Mouse (Mus musculus) forebrain, postnatal 0 days (tissue): ENCODE results near the gene Spib. TPM values are rescaled to one million over a fixed set of nuclear protein-coding genes. Genes with fewer than 3 reads are reported as not detected.

ENCODE experiments used
- ATAC-seq: fragments of 200-750 bp; cut with Nextera tagmentation; 2 replicates; pipeline ENCODE4 v1.8.0; 2017; ENCODE audit warnings: mild to moderate bottlenecking, moderate library complexity
- DNase-seq: peaks from one replicate; pipeline ENCODE4 v3.0.0-alpha.2; 2015
- H3K27ac ChIP-seq: fragments of 300-500 bp; sonication (generic); 2 replicates; pipeline ENCODE4 v1.5.1; 2014; ENCODE audit warnings: low read depth, mild to moderate bottlenecking, antibody characterized with exemption, low read length, moderate library complexity, mixed read lengths
- H3K27me3 ChIP-seq: fragments of 300-500 bp; sonication (generic); 2 replicates; pipeline ENCODE4 v1.6.1; 2014; ENCODE audit warnings: mild to moderate bottlenecking, low read length, mixed read lengths; ENCODE audit not compliant: insufficient read depth
- H3K36me3 ChIP-seq: fragments of 300-500 bp; sonication (generic); 2 replicates; pipeline ENCODE4 v1.6.1; 2014; ENCODE audit warnings: mild to moderate bottlenecking, moderate library complexity; ENCODE audit not compliant: insufficient read depth
- H3K4me1 ChIP-seq: fragments of 300-500 bp; sonication (generic); 2 replicates; pipeline ENCODE4 v1.6.1; 2014; ENCODE audit warnings: antibody characterized with exemption; ENCODE audit not compliant: insufficient read depth
- H3K4me2 ChIP-seq: fragments of 300-500 bp; sonication (generic); 2 replicates; pipeline ENCODE4 v1.6.1; 2014; ENCODE audit warnings: low read depth, mild to moderate bottlenecking, moderate library complexity
- H3K4me3 ChIP-seq: fragments of 300-500 bp; sonication (generic); 2 replicates; pipeline ENCODE4 v1.5.1; 2014; ENCODE audit warnings: low read depth, low read length, mixed read lengths
- H3K9ac ChIP-seq: fragments of 300-500 bp; sonication (generic); 2 replicates; pipeline ENCODE4 v1.6.1; 2014; ENCODE audit warnings: mild to moderate bottlenecking
- H3K9me3 ChIP-seq: fragments of 300-500 bp; sonication (generic); 2 replicates; pipeline ENCODE4 v1.6.1; 2016; ENCODE audit warnings: low read length
- CTCF ChIP-seq: sonication (generic); IDR thresholded peaks from 2 replicates; pipeline ENCODE4 v1.5.1; 2016; ENCODE audit warnings: antibody characterized with exemption, control low read depth, low read depth
- WGBS: fragments of 180-500 bp; shearing (Covaris S2); extraction: QIAGEN DNeasy Blood & Tissue Kit; methylation state at CpG from one replicate; pipeline ENCODE4 v1.1.7; 2014; 5-methylcytosine and 5-hydroxymethylcytosine counted together
- polyA plus RNA-seq: library from polyadenylated mRNA; unstranded; fragments of >200 nt; fragmentation: Nextera tagmentation; extraction: Ambion mirVana; gene quantifications from 2 replicates; pipeline ENCODE4 v1.2.1, GENCODE M21; 2015
- total RNA-seq: library from RNA; depleted of rRNA; stranded (reverse); fragments of >200 nt; gene quantifications from 2 replicates; pipeline ENCODE4 v1.2.3, GENCODE M21; 2014

Spib gene
- total and polyA plus RNA-seq, 2 experiments from 2014 or later, result 0.05 TPM; not detected in 1

DNA sequence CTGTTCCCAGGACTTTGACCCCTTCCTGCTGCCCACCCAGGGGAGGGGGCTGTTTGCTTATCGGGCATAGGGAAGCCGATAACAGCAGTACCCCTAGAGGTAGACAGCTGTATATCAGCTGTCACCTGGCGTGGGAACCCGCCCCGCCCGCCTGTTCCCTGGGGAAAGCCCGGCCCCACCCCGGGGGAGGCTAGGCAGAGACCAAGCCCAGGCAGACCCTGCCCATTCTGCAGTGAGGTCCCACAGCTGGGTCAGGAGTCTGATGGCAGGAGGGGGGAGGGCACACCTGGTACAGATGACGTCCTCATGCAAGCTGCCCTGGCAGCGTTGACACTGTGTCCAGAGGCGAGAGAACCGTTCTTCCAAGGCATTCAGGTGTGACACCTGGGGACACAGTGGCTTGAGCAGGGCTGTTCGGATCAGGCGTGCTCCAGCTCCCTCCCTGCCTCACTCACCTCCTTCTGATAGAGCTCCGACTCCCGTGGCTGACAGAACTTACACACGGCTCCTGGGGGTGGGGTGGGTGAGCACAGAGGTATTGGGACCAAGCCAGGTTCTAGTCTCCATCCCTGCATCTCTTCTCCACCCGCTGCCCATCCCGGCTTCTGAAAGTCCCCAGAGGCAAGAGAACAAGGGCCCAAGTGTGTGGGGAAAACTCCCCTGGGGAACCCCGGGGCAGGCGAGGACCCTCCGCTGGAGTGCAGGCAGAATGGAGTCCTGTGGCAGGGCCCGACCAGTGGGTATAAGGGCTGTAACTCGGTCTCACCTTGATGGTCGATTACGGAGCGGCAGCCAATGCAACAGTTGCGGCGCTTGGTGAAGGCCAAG, 1.3 kb upstream of the Spib start:
- no peak overlapping the region for H3K4me3 ChIP-seq
- TF ChIP-seq CTCF, result no peak
- no peak overlapping the region for H3K27ac ChIP-seq
- no peaks in the 10 kb centered on the region for H3K4me1 ChIP-seq
- no peaks in the 10 kb centered on the region for H3K27me3 ChIP-seq
- no peak for DNase-seq
- WGBS, result 86% methylated on average over 29 of the region's 29 CpGs
- H3K9ac ChIP-seq, result no peak overlapping the region
- ATAC-seq, result no peak
- H3K9me3 ChIP-seq, result no peaks in the 10 kb centered on the region
- H3K36me3 ChIP-seq, result 0 out of 2 replicates have a peak, but pooled peaks cover 3% of the 10 kb centered on the region
- no peak overlapping the region for H3K4me2 ChIP-seq

- no peak overlapping the region for H3K9ac ChIP-seq
- no peaks in the 10 kb centered on the region for H3K36me3 ChIP-seq
- no peak for DNase-seq
- no peak overlapping the region for H3K4me2 ChIP-seq
- no peak for ATAC-seq
- TF ChIP-seq CTCF, result no peak
- H3K4me1 ChIP-seq, result 0 out of 2 replicates have a peak, but pooled peaks cover 3% of the 10 kb centered on the region
- no peaks in the 10 kb centered on the region for H3K27me3 ChIP-seq
- H3K9me3 ChIP-seq, result no peaks in the 10 kb centered on the region
- H3K4me3 ChIP-seq, result no peak overlapping the region
- H3K27ac ChIP-seq, result no peak overlapping the region
- WGBS, result 62% methylated on average over 5 of the region's 5 CpGs
These were observed 664 bp downstream of the Spib start for GRCm38 (mm10) chr7:44531207-44531606.

GRCm38 (mm10) chr7:44530507-44530906, 1.4 kb downstream of the Spib start:
- 0 out of 2 replicates have a peak, but pooled peaks cover 3% of the 10 kb centered on the region for H3K4me1 ChIP-seq
- H3K27me3 ChIP-seq, result no peaks in the 10 kb centered on the region
- no peak overlapping the region for H3K9ac ChIP-seq
- no peak for TF ChIP-seq CTCF
- no peak overlapping the region for H3K4me3 ChIP-seq
- WGBS, result 82% methylated on average over 3 of the region's 3 CpGs
- H3K27ac ChIP-seq, result no peak overlapping the region
- H3K4me2 ChIP-seq, result no peak overlapping the region
- no peak for ATAC-seq
- H3K36me3 ChIP-seq, result no peaks in the 10 kb centered on the region
- DNase-seq, result no peak
- H3K9me3 ChIP-seq, result no peaks in the 10 kb centered on the region

DNA sequence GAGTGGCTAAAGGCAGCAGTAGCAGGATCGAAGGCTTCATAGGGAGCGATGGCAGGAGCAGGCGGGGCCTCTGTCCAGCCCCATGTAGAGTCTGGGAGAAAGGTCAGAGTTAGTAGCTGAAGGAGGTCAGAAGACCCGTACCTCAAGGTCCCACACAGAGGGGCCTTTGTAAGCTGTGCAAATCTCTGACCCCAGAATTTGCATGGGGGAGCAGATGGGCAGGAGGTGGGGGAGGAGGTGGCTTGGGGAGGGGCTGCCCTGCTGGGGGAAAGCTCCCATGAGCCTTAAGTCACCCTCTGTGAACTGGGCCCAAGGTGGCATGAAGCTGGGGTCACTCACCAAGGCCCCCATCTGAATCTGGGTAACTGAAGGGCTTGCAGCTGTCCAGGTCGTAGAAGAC, 2.4 kb downstream of the Spib start:
- H3K4me1 ChIP-seq, result 0 out of 2 replicates have a peak, but pooled peaks cover 3% of the 10 kb centered on the region
- H3K27me3 ChIP-seq, result no peaks in the 10 kb centered on the region
- H3K4me3 ChIP-seq, result no peak overlapping the region
- TF ChIP-seq CTCF, result no peak
- 61% methylated on average over 5 of the region's 5 CpGs for WGBS
- ATAC-seq (no peak), DNase-seq (no peak)
- H3K9ac ChIP-seq, result no peak overlapping the region
- H3K9me3 ChIP-seq, result no peaks in the 10 kb centered on the region
- H3K27ac ChIP-seq, result no peak overlapping the region
- H3K4me2 ChIP-seq, result no peak overlapping the region
- no peaks in the 10 kb centered on the region for H3K36me3 ChIP-seq

DNA sequence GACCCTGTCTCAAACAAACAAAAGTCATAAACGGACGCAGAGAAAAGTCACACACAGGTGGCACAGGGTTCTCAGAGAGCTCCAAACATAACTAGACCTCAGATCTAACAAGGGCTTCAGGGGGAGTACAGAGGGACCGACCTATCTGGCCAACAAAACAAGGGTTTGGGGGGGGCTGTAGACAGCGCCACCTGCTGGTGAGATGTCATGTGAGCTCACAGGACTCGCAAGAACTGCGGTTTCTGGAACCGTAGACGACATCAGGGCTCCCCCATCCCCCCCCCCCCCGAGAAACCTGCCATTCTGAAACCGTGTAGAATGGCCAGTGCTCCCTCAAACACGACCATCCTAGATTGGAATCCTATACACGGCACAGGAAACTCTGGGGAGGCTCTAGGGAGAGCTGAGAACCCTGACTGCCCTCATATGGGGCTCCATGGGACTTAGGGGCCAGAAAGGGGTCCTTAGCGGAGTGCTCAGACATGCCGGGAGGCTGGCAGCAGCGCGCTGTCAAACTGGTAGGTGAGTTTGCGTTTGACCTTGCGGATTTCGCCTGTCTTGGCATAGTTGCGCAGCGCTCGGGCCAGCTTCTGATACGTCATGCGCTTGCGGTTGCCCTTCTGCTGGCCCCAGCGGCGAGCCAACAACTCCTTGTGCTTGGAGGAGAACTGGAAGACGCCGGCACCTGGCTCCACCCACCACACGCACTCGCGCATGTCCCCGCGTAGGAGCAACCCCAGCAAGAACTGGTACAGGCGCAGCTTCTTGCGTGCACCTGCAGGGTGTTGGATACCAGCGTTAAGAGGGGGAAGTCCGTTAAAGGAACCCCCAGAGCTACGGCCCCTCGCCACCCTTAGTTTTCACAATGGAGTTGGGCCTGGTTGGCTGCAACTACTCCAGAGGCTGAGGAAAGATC, 4.1 kb downstream of the Spib start:
- TF ChIP-seq CTCF, result peak; percentile 86
- H3K4me1 ChIP-seq, result 0 out of 2 replicates have a peak, but pooled peaks cover 3% of the 10 kb centered on the region
- no peaks in the 10 kb centered on the region for H3K9me3 ChIP-seq
- DNase-seq, result peak; percentile 80
- WGBS, result 4% methylated on average over 40 of the region's 40 CpGs
- no peaks in the 10 kb centered on the region for H3K27me3 ChIP-seq
- no peaks in the 10 kb centered on the region for H3K36me3 ChIP-seq
- peak; percentile 69 for ATAC-seq
- peak overlapping the region; percentile 80 for H3K4me2 ChIP-seq
- peak overlapping the region; percentile 52 for H3K9ac ChIP-seq
- no peak overlapping the region for H3K27ac ChIP-seq
- peak overlapping the region; percentile 36 for H3K4me3 ChIP-seq

GRCm38 (mm10) chr7:44526414-44527154, 5.3 kb downstream of the Spib start:
- no peak for DNase-seq
- Histone ChIP-seq H3K36me3 (no peaks in the 10 kb centered on the region), H3K4me2 (no peak overlapping the region), H3K9me3 (no peaks in the 10 kb centered on the region), H3K27me3 (no peaks in the 10 kb centered on the region), H3K4me1 (0 out of 2 replicates have a peak, but pooled peaks cover 3% of the 10 kb centered on the region), H3K4me3 (no peak overlapping the region), H3K9ac (no peak overlapping the region), H3K27ac (no peak overlapping the region)
- 90% methylated on average over 14 of the region's 14 CpGs for WGBS
- no peak for ATAC-seq
- TF ChIP-seq CTCF, result no peak
